ENCODE assay signal across 14 mouse cellular contexts in genomic region chr4:141868051-141868450, GRCm38 (mm10). TPM values are rescaled to one million over a fixed set of nuclear protein-coding genes. Genes with fewer than 3 reads are reported as not detected.
DNase-seq lines count a peak whose midpoint lies in the region; ATAC-seq and TF ChIP-seq lines count a peak whose summit lies in the region.
"Had no signal": no experiment of that assay in that cellular context is flagged by ENCODE, and none has a peak within 500 bp of the region (broad histone marks: within the 10 kb centered on the region; RNA-seq: fewer than 3 reads in every experiment).

No protein-coding gene starts in this region.

- H3K4me2 ChIP-seq in midbrain, embryonic 14.5 days (ENCODE audit: low read length) = no peak overlapping the region

- peak; percentile 7 for DNase-seq in gastrocnemius, postnatal 10 days
- no peak for DNase-seq in gastrocnemius, postnatal 25 days
- no peak for DNase-seq in layer of hippocampus, adult 2 months (ENCODE audit: low spot score in 2 of 2)
- DNase-seq in layer of hippocampus, adult 9-11 months = no peak
- peak; percentile 38 for DNase-seq in brain, embryonic 14.5 days (ENCODE audit: low read depth)
- no peak for DNase-seq in midbrain, embryonic 14.5 days
- no peak for DNase-seq in right cerebral cortex, postnatal 25 days
- no peak for DNase-seq in right cerebral cortex, postnatal 10 days (ENCODE audit: low spot score in 2 of 2)
- DNase-seq: right cerebral cortex, adult 18-20 months had no signal

- H3K27me3 ChIP-seq in midbrain, embryonic 14.5 days (ENCODE audit: control insufficient read depth, insufficient read depth, low read length) = no peaks in the 10 kb centered on the region
- H3K27me3 ChIP-seq: Patski had no signal

- H3K4me3 ChIP-seq in layer of hippocampus, adult 2 months = no peak overlapping the region
- no peak overlapping the region for H3K4me3 ChIP-seq in midbrain, embryonic 14.5 days (replicated peaks; ENCODE audit: low read depth, low read length)

- no peaks in the 10 kb centered on the region for H3K9me3 ChIP-seq in midbrain, embryonic 14.5 days (ENCODE audit: control insufficient read depth, low read length)

- TF ChIP-seq CTCF in layer of hippocampus, adult 2 months (conservative IDR thresholded peaks at IDR 0.05) = no peak
- no peak for TF ChIP-seq CTCF in brain, embryonic 14.5 days (IDR thresholded peaks at IDR 0.05; ENCODE audit: borderline replicate concordance, extremely low read depth, insufficient read depth, insufficient read length)

- peaks cover 43% of the 10 kb centered on the region for H3K4me1 ChIP-seq in midbrain, embryonic 14.5 days (ENCODE audit: control insufficient read depth, insufficient read depth, low read length)

- H3K36me3 ChIP-seq in midbrain, embryonic 14.5 days (ENCODE audit: control insufficient read depth, insufficient read depth, low read length) = 0 out of 2 replicates have a peak, but pooled peaks cover 4% of the 10 kb centered on the region

- no peak for ATAC-seq in midbrain, embryonic 14.5 days (ENCODE audit: low FRiP score, low TSS enrichment)

- H3K27ac ChIP-seq in layer of hippocampus, adult 2 months = peak overlapping the region; percentile 82
- peak overlapping the region; percentile 77 for H3K27ac ChIP-seq in midbrain, embryonic 14.5 days (replicated peaks; ENCODE audit: low read depth, low read length)
- H3K27ac ChIP-seq: liver, embryonic 14.5 days had no signal

- no peak for TF ChIP-seq POLR2A in brain, embryonic 14.5 days (IDR thresholded peaks at IDR 0.05; ENCODE audit: borderline replicate concordance, extremely low read depth, insufficient read depth, insufficient read length, poor library complexity, severe bottlenecking)

- H3K9ac ChIP-seq in midbrain, embryonic 14.5 days (replicated peaks; ENCODE audit: low read length) = no peak overlapping the region
- H3K9ac ChIP-seq: liver, embryonic 14.5 days had no signal

- WGBS in midbrain, embryonic 14.5 days = 80% methylated on average over 10 of the region's 10 CpGs

RNA-seq across cellular contexts. Expression of gene Efhd2, which starts 6.7 kb away (rescaled TPM):
- 10 to 100 TPM; 26.2 to 31.6 TPM for total RNA-seq in gastrocnemius, postnatal 10 days (2021)
- 1 to 10 TPM; 5.6 to 8.7 TPM for total RNA-seq in gastrocnemius, postnatal 25 days (2021)
- 100 to 1,000 TPM; 139 to 140 TPM for total RNA-seq in layer of hippocampus, adult 2 months (2021)
- polyA plus RNA-seq in brain, embryonic 14.5 days (2012; rRNA removed) = 72.6 and 78.7 TPM in 2 replicates
- 53.8 and 54.0 TPM in 2 replicates for polyA plus RNA-seq in midbrain, embryonic 14.5 days (2014; fragmentation: Nextera tagmentation; extraction: Ambion mirVana)

RNA-seq across cellular contexts. Expression of gene Ctrc, which starts 21.9 kb away (rescaled TPM):
- not detected for total RNA-seq in gastrocnemius, postnatal 10 days (2021)
- total RNA-seq in gastrocnemius, postnatal 25 days (2021) = not detected
- not detected for total RNA-seq in layer of hippocampus, adult 2 months (2021)
- not detected in 2 replicates for polyA plus RNA-seq in brain, embryonic 14.5 days (2012; rRNA removed)
- polyA plus RNA-seq in midbrain, embryonic 14.5 days (2014; fragmentation: Nextera tagmentation; extraction: Ambion mirVana) = not detected in 2 replicates
- total RNA-seq: layer of hippocampus, postnatal 25 days; monocyte, adult 5-6 weeks had no signal
- polyA plus RNA-seq: cortical plate, adult 2 months; liver, embryonic 14.5 days; Patski had no signal

RNA-seq across cellular contexts. Expression of gene Cela2a, which starts 42.1 kb away (rescaled TPM):
- total RNA-seq in gastrocnemius, postnatal 10 days (2021) = not detected
- not detected for total RNA-seq in gastrocnemius, postnatal 25 days (2021)
- not detected for total RNA-seq in layer of hippocampus, adult 2 months (2021)
- polyA plus RNA-seq in brain, embryonic 14.5 days (2012; rRNA removed) = 0.19 and 0.21 TPM in 2 replicates
- not detected in 2 replicates for polyA plus RNA-seq in midbrain, embryonic 14.5 days (2014; fragmentation: Nextera tagmentation; extraction: Ambion mirVana)
- total RNA-seq: layer of hippocampus, postnatal 25 days; monocyte, adult 5-6 weeks had no signal
- polyA plus RNA-seq: liver, embryonic 14.5 days; Patski had no signal

Comparison
In these comparisons a context has a peak if more than half of its experiments do, and no peak if none do; other contexts are left out.
1. DNase-seq: peak in gastrocnemius, postnatal 10 days (single experiment) and brain, embryonic 14.5 days (single experiment); none in gastrocnemius, postnatal 25 days (single experiment), layer of hippocampus, adult 2 months (0 of 2), layer of hippocampus, adult 9-11 months (single experiment), midbrain, embryonic 14.5 days (single experiment), right cerebral cortex, postnatal 25 days (single experiment) and right cerebral cortex, postnatal 10 days (0 of 2).
2. RNA of gene Efhd2, which starts 6.7 kb away (total RNA-seq): 139 to 140 TPM in layer of hippocampus, adult 2 months; 26.2 to 31.6 TPM in gastrocnemius, postnatal 10 days and 5.6 to 8.7 TPM in gastrocnemius, postnatal 25 days; every median in the first group is over 4 times any median in the second.